Mouse (Mus musculus) ES-E14 (cell line): ENCODE results near the gene 1700025G04Rik.

ENCODE experiments used
- MAFK ChIP-seq: IDR thresholded peaks from 2 replicates; pipeline ENCODE4 v1.6.1; 2014; ENCODE audit warnings: mild to moderate bottlenecking, low read depth, low read length, inconsistent platforms; ENCODE audit not compliant: insufficient read depth
- ZNF384 ChIP-seq: IDR thresholded peaks from 2 replicates; pipeline ENCODE4 v1.6.1; 2012; ENCODE audit warnings: low read depth, low read length, inconsistent platforms

DNA sequence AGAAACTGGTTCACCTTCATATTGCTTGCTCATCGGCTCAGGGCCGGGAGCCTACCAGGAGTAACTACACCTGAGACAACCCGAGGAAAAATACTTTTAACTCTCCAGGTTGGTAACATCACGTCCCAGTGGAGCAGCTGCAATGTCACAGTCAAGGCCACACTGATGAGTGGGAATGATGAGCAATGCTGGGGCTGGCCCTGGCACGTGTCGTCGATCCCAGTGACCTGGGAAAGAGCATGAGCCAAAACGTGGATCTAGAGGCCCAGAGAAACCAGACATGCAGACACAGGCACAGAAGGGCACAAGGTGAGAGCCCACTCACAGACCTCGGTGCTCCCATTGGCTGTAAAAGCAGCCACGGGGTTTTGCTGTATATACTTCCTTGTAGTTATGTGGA lies 202.8 kb downstream of the 1700025G04Rik start:
- TF ChIP-seq MAFK (no peak), ZNF384 (no peak)
